Comparison of ENCODE assay signal across 26 mouse cellular contexts in the genomic region with DNA sequence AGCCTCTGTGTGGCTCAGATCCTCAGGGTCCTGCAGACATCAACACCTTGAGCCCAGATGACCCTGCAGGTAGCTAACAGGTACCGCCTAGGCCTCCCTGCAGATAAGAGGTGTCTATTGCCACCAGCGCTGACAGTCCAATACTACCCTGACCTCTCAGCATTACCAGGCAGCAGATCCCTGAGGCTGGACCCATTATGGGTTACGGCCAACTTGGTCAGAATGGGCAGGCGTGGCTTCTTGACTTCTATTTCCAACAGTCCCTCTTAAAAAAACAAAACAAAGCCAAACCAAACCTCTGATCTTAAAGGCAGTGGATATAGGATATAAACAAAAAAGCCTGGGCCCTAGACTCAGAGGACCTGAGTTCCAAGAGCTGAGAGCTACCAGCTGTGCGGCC. TPM values are rescaled to one million over a fixed set of nuclear protein-coding genes. Genes with fewer than 3 reads are reported as not detected.
DNase-seq lines count a peak whose midpoint lies in the region; ATAC-seq and TF ChIP-seq lines count a peak whose summit lies in the region.
"Had no signal": no experiment of that assay in that cellular context is flagged by ENCODE, and none has a peak within 500 bp of the region (broad histone marks: within the 10 kb centered on the region; RNA-seq: fewer than 3 reads in every experiment).

No protein-coding gene starts in this region.

- H3K4me1 ChIP-seq in heart, adult 2 months (ENCODE audit: control insufficient read depth, insufficient read depth, low read length) = peaks cover 32% of the 10 kb centered on the region
- peaks cover 49% of the 10 kb centered on the region for H3K4me1 ChIP-seq in intestine, embryonic 16.5 days (ENCODE audit: control insufficient read depth, insufficient read depth, low read length)
- peaks cover 37% of the 10 kb centered on the region for H3K4me1 ChIP-seq in intestine, embryonic 15.5 days (replicated peaks)
- H3K4me1 ChIP-seq in embryonic facial prominence, embryonic 15.5 days = peaks cover 58% of the 10 kb centered on the region

- H3K79me2 ChIP-seq in heart, adult 2 months (replicated peaks; ENCODE audit: control insufficient read depth, insufficient read depth, low read length) = no peaks in the 10 kb centered on the region
- H3K79me2 ChIP-seq in myocyte (ENCODE audit: control insufficient read depth, insufficient read depth) = peaks cover 49% of the 10 kb centered on the region

- intact Hi-C loops in heart, adult 2 months (cut with DNase I) = no loop called here
- intact Hi-C loops in heart, postnatal 36 days (cut with DNase I) = no loop called here

- no peaks in the 10 kb centered on the region for H3K27me3 ChIP-seq in heart, adult 2 months (ENCODE audit: control insufficient read depth, insufficient read depth, low read length)
- no peaks in the 10 kb centered on the region for H3K27me3 ChIP-seq in intestine, embryonic 16.5 days (replicated peaks; ENCODE audit: control insufficient read depth, insufficient read depth, low read length)
- H3K27me3 ChIP-seq in intestine, embryonic 15.5 days (replicated peaks) = no peaks in the 10 kb centered on the region
- H3K27me3 ChIP-seq in embryonic facial prominence, embryonic 15.5 days = no peaks in the 10 kb centered on the region
- H3K27me3 ChIP-seq in myocyte (ENCODE audit: control insufficient read depth, insufficient read depth, insufficient read length) = no peaks in the 10 kb centered on the region
- H3K27me3 ChIP-seq: forebrain, embryonic 12.5 days; liver, embryonic 12.5 days; neural tube, embryonic 15.5 days had no signal

- peaks cover 4% of the 10 kb centered on the region for H3K36me3 ChIP-seq in heart, adult 2 months (ENCODE audit: control insufficient read depth, insufficient read depth, low read length)
- H3K36me3 ChIP-seq in intestine, embryonic 16.5 days (ENCODE audit: control insufficient read depth, insufficient read depth, low read length) = 0 out of 2 replicates have a peak, but pooled peaks cover 3% of the 10 kb centered on the region
- no peaks in the 10 kb centered on the region for H3K36me3 ChIP-seq in intestine, embryonic 15.5 days
- peaks cover 13% of the 10 kb centered on the region for H3K36me3 ChIP-seq in embryonic facial prominence, embryonic 15.5 days
- peaks cover 58% of the 10 kb centered on the region for H3K36me3 ChIP-seq in myocyte (ENCODE audit: control insufficient read depth, insufficient read depth)
- H3K36me3 ChIP-seq: forebrain, embryonic 12.5 days; neural tube, embryonic 15.5 days had no signal

- H3K4me3 ChIP-seq in heart, adult 2 months = no peak overlapping the region
- no peak overlapping the region for H3K4me3 ChIP-seq in intestine, embryonic 16.5 days (ENCODE audit: low read length)
- no peak overlapping the region for H3K4me3 ChIP-seq in intestine, embryonic 15.5 days (replicated peaks)
- no peak overlapping the region for H3K4me3 ChIP-seq in embryonic facial prominence, embryonic 15.5 days (replicated peaks)
- H3K4me3 ChIP-seq in myocyte = no peak overlapping the region
- H3K4me3 ChIP-seq: erythroblast, embryonic 14.5 days; forebrain, embryonic 12.5 days; liver, embryonic 12.5 days; neural tube, embryonic 15.5 days had no signal

- 87% methylated on average over 5 of the region's 5 CpGs for WGBS in heart, adult 2 months
- WGBS in intestine, embryonic 16.5 days = 85% methylated on average over 5 of the region's 5 CpGs
- 75% methylated on average over 5 of the region's 5 CpGs for WGBS in intestine, embryonic 15.5 days
- WGBS in embryonic facial prominence, embryonic 15.5 days = 91% methylated on average over 5 of the region's 5 CpGs

- no peak for ATAC-seq in intestine, embryonic 16.5 days
- ATAC-seq in intestine, embryonic 15.5 days = no peak
- ATAC-seq in embryonic facial prominence, embryonic 15.5 days (ENCODE audit: insufficient number of reproducible peaks, low FRiP score, low TSS enrichment, low read depth) = no peak
- ATAC-seq: CD4-positive, CD25-positive, alpha-beta regulatory T cell, adult 4 months; liver, embryonic 12.5 days had no signal

- peak overlapping the region; percentile 23; the same call in 1 of the 2 replicates for H3K27ac ChIP-seq in heart, adult 2 months
- no peak overlapping the region for H3K27ac ChIP-seq in intestine, embryonic 16.5 days (ENCODE audit: low read length)
- no peak overlapping the region for H3K27ac ChIP-seq in intestine, embryonic 15.5 days
- peak overlapping the region; percentile 44 for H3K27ac ChIP-seq in embryonic facial prominence, embryonic 15.5 days (replicated peaks)
- H3K27ac ChIP-seq: forebrain, embryonic 12.5 days; hindbrain, embryonic 14.5 days; liver, embryonic 12.5 days; neural tube, embryonic 15.5 days; stomach, postnatal 0 days had no signal

- H3K4me2 ChIP-seq in intestine, embryonic 16.5 days (ENCODE audit: low read depth, low read length) = no peak overlapping the region
- no peak overlapping the region for H3K4me2 ChIP-seq in intestine, embryonic 15.5 days (replicated peaks)
- no peak overlapping the region for H3K4me2 ChIP-seq in embryonic facial prominence, embryonic 15.5 days (replicated peaks)
- peak overlapping the region; percentile 74 for H3K4me2 ChIP-seq in myocyte (ENCODE audit: low read depth)
- H3K4me2 ChIP-seq: forebrain, embryonic 12.5 days; hindbrain, embryonic 14.5 days; liver, embryonic 12.5 days; midbrain, embryonic 11.5 days; neural tube, embryonic 15.5 days had no signal

- TF ChIP-seq EP300 in heart, adult 2 months (IDR thresholded peaks at IDR 0.05; ENCODE audit: insufficient read depth, low read depth, low read length) = no peak

- no peak overlapping the region for H3K9ac ChIP-seq in heart, adult 2 months (ENCODE audit: low read depth, low read length)
- H3K9ac ChIP-seq in intestine, embryonic 16.5 days (ENCODE audit: low read depth, low read length) = 0 out of 2 replicates have a peak overlapping the region, but pooled peaks have one; percentile 21
- no peak overlapping the region for H3K9ac ChIP-seq in intestine, embryonic 15.5 days
- H3K9ac ChIP-seq in embryonic facial prominence, embryonic 15.5 days = no peak overlapping the region
- H3K9ac ChIP-seq: forebrain, embryonic 12.5 days; hindbrain, embryonic 14.5 days; liver, embryonic 12.5 days; neural tube, embryonic 15.5 days had no signal

- TF ChIP-seq CTCF in heart, adult 2 months (IDR thresholded peaks at IDR 0.05) = no peak

- no peak overlapping the region for H3ac ChIP-seq in myocyte (ENCODE audit: control insufficient read depth, insufficient read length)

- DNase-seq in heart, adult 2 months = no peak
- DNase-seq in heart, postnatal 36 days = no peak
- no peak for DNase-seq in thymus, postnatal 36 days
- DNase-seq: adrenal gland, postnatal 25 days; cerebellum, adult 11 months; cerebellum, adult 9-11 months; gastrocnemius, postnatal 10 days; heart, postnatal 4 days; kidney, adult 9 months; kidney, postnatal 14 days; layer of hippocampus, postnatal 36 days; lung, adult 2 months; lung, postnatal 14 days; thymus, adult 2 months had no signal

- no peaks in the 10 kb centered on the region for H3K9me3 ChIP-seq in intestine, embryonic 16.5 days (ENCODE audit: control insufficient read depth, low read length)
- H3K9me3 ChIP-seq in intestine, embryonic 15.5 days = no peaks in the 10 kb centered on the region
- no peaks in the 10 kb centered on the region for H3K9me3 ChIP-seq in embryonic facial prominence, embryonic 15.5 days (replicated peaks)
- H3K9me3 ChIP-seq: forebrain, embryonic 12.5 days; liver, embryonic 12.5 days; neural tube, embryonic 15.5 days had no signal

- TF ChIP-seq POLR2A in heart, adult 2 months (IDR thresholded peaks at IDR 0.05; ENCODE audit: insufficient read depth, low read depth, low read length) = no peak
- no peak for TF ChIP-seq POLR2A in myocyte (IDR thresholded peaks at IDR 0.05; ENCODE audit: insufficient read length, low read depth)

TF ChIP-seq in myocyte, 11 proteins besides CTCF, POLR2A, EP300 and RAD21:
- TF ChIP-seq MAX (IDR thresholded peaks at IDR 0.05; ENCODE audit: low read depth) (no peak), POLR2AphosphoS2 (IDR thresholded peaks at IDR 0.05; ENCODE audit: insufficient read length, low read depth) (no peak), REST (IDR thresholded peaks at IDR 0.05; ENCODE audit: insufficient read depth, insufficient read length) (no peak), USF1 (IDR thresholded peaks at IDR 0.05; ENCODE audit: low read depth) (no peak), CEBPB (IDR thresholded peaks at IDR 0.05; ENCODE audit: insufficient read depth, poor library complexity, severe bottlenecking) (no peak), TCF3 (IDR thresholded peaks at IDR 0.05; ENCODE audit: insufficient read length, low read depth) (no peak)

RNA-seq across cellular contexts. Expression of a gene that starts 17.8 kb away (rescaled TPM):
- total RNA-seq in heart, adult 2 months (2021) = 10 to 100 TPM; 33.5 TPM
- 27.3 and 39.4 TPM in 2 replicates for polyA plus RNA-seq in heart, adult 2 months (2012; rRNA removed)
- total RNA-seq in heart, postnatal 36 days (2021) = 10 to 100 TPM; 35.0 to 39.0 TPM
- polyA plus RNA-seq in intestine, embryonic 16.5 days (2015; fragmentation: Nextera tagmentation; extraction: Ambion mirVana) = 9.1 and 10.0 TPM in 2 replicates
- 20.6 and 21.0 TPM in 2 replicates for polyA plus RNA-seq in intestine, embryonic 15.5 days (2015; fragmentation: Nextera tagmentation; extraction: Ambion mirVana)
- polyA plus RNA-seq in embryonic facial prominence, embryonic 15.5 days (2015; fragmentation: Nextera tagmentation; extraction: Ambion mirVana) = 34.0 and 35.2 TPM in 2 replicates
- polyA plus RNA-seq in myocyte (2012; fragmentation: generic; extraction: Trizol) = 86.2 TPM

RNA-seq across cellular contexts. Expression of a gene that starts 57.1 kb away (rescaled TPM):
- total RNA-seq in heart, adult 2 months (2021) = 100 to 1,000 TPM; 244 to 288 TPM
- 487 and 529 TPM in 2 replicates for polyA plus RNA-seq in heart, adult 2 months (2012; rRNA removed)
- total RNA-seq in heart, postnatal 36 days (2021) = 100 to 1,000 TPM; 294 to 308 TPM
- polyA plus RNA-seq in intestine, embryonic 16.5 days (2015; fragmentation: Nextera tagmentation; extraction: Ambion mirVana) = 125 and 134 TPM in 2 replicates
- polyA plus RNA-seq in intestine, embryonic 15.5 days (2015; fragmentation: Nextera tagmentation; extraction: Ambion mirVana) = 89.9 and 90.5 TPM in 2 replicates
- 25.3 and 30.6 TPM in 2 replicates for polyA plus RNA-seq in embryonic facial prominence, embryonic 15.5 days (2015; fragmentation: Nextera tagmentation; extraction: Ambion mirVana)
- polyA plus RNA-seq in myocyte (2012; fragmentation: generic; extraction: Trizol) = 14.1 TPM

Comparison
In these comparisons a context has a peak if more than half of its experiments do, and no peak if none do; other contexts are left out.
1. H3K27ac ChIP-seq: peak in heart, adult 2 months (single experiment) and embryonic facial prominence, embryonic 15.5 days (single experiment); none in intestine, embryonic 16.5 days (single experiment) and intestine, embryonic 15.5 days (single experiment).